Mouse (Mus musculus) bone marrow, adult 2 months (tissue): ENCODE measurements around the gene Cog4.

Experiments
- CTCF ChIP-seq: fragments of 200-500 bp; IDR thresholded peaks from 2 replicates; pipeline ENCODE4 v1.5.1; 2011; ENCODE audit warnings: low read length, control low read depth; ENCODE audit not compliant: control insufficient read depth, insufficient read depth
- POLR2A ChIP-seq: fragments of 200-500 bp; IDR thresholded peaks from 2 replicates; pipeline ENCODE4 v1.6.1; 2011; ENCODE audit warnings: low read depth, mild to moderate bottlenecking, control low read depth, low read length, borderline replicate concordance; ENCODE audit not compliant: control insufficient read depth

DNA sequence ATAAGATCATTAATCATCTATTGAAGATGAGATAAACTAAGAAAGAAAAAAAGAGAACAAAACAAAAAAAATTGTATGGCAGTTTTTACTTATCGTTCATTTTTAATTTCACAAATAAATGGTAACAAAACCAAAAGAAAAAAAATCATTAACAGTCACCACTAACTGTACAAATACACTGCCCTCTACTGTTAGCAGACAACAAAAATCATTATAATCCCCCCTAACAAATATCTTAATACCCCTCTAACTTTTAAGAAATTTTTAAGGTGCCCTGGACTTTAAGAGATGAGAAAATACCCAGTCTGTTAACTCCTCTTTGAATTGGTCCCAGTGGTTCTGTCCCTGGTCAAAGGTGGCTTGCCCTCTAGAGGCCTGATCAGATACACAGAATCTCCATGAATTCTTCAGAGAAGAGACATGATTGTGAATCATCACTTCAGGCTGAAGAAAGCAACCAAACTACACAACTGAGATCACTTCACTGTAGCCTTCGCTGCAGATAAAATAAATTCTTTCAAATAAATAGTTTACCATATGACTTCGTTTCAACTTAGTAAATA lies 4.3 kb upstream of the Cog4 start:
- no peak for TF ChIP-seq CTCF
- TF ChIP-seq POLR2A = no peak
